In genomic region chr1:191599210-191599609, GRCm38 (mm10) we compare ENCODE assay signal across 11 mouse cellular contexts. TPM values are rescaled to one million over a fixed set of nuclear protein-coding genes. Genes with fewer than 3 reads are reported as not detected.
DNase-seq lines count a peak whose midpoint lies in the region; ATAC-seq lines count a peak whose summit lies in the region.
"Had no signal": no experiment of that assay in that cellular context is flagged by ENCODE, and none has a peak within 500 bp of the region (broad histone marks: within the 10 kb centered on the region; RNA-seq: fewer than 3 reads in every experiment).

No protein-coding gene starts in this region.

- no peaks in the 10 kb centered on the region for H3K4me1 ChIP-seq in heart, embryonic 16.5 days (ENCODE audit: control insufficient read depth, insufficient read depth, low read length)
- no peaks in the 10 kb centered on the region for H3K4me1 ChIP-seq in embryonic facial prominence, embryonic 10.5 days
- H3K4me1 ChIP-seq in limb, embryonic 10.5 days, result no peaks in the 10 kb centered on the region

- 0 out of 2 replicates have a peak overlapping the region, but pooled peaks have one; percentile 3 for H3K27ac ChIP-seq in heart, embryonic 16.5 days (ENCODE audit: low read length)
- no peak overlapping the region for H3K27ac ChIP-seq in embryonic facial prominence, embryonic 10.5 days (replicated peaks)
- H3K27ac ChIP-seq in limb, embryonic 10.5 days, result no peak overlapping the region

- no peak for ATAC-seq in heart, embryonic 16.5 days (replicated peaks; ENCODE audit: extremely low read depth, insufficient read depth, low FRiP score)
- ATAC-seq in granulocyte monocyte progenitor cell, adult 5-6 weeks (replicated peaks; ENCODE audit: poor library complexity, severe bottlenecking), result peak; percentile 68
- ATAC-seq: Patski had no signal

- no peaks in the 10 kb centered on the region for H3K27me3 ChIP-seq in heart, embryonic 16.5 days (ENCODE audit: control insufficient read depth, insufficient read depth, low read length)
- no peaks in the 10 kb centered on the region for H3K27me3 ChIP-seq in embryonic facial prominence, embryonic 10.5 days (replicated peaks; ENCODE audit: low read depth, poor library complexity, severe bottlenecking)
- H3K27me3 ChIP-seq in limb, embryonic 10.5 days (ENCODE audit: low read depth, poor library complexity, severe bottlenecking), result no peaks in the 10 kb centered on the region
- H3K27me3 ChIP-seq: Patski had no signal

- H3K9ac ChIP-seq in heart, embryonic 16.5 days (ENCODE audit: low read length), result no peak overlapping the region

- no peak overlapping the region for H3K4me2 ChIP-seq in heart, embryonic 16.5 days (ENCODE audit: low read depth, low read length)

- H3K9me3 ChIP-seq in heart, embryonic 16.5 days (replicated peaks; ENCODE audit: control insufficient read depth, low read length), result no peaks in the 10 kb centered on the region
- H3K9me3 ChIP-seq in embryonic facial prominence, embryonic 10.5 days, result no peaks in the 10 kb centered on the region
- no peaks in the 10 kb centered on the region for H3K9me3 ChIP-seq in limb, embryonic 10.5 days (replicated peaks)

- H3K4me3 ChIP-seq in heart, embryonic 16.5 days (ENCODE audit: low read length), result no peak overlapping the region
- H3K4me3 ChIP-seq in embryonic facial prominence, embryonic 10.5 days, result no peak overlapping the region
- no peak overlapping the region for H3K4me3 ChIP-seq in limb, embryonic 10.5 days

- DNase-seq in heart, adult 18-20 months, result no peak
- DNase-seq in B cell, adult 2 months, result peak; percentile 47 to 48
- DNase-seq in natural killer cell, adult 2 months (ENCODE audit: low spot score in 2 of 2), result peak; percentile 59 to 66
- DNase-seq in embryonic facial prominence, embryonic 10.5 days (ENCODE audit: low spot score), result no peak
- DNase-seq in limb, embryonic 10.5 days (ENCODE audit: low spot score), result no peak
- no peak for DNase-seq in gastrocnemius, adult 8-10 months (ENCODE audit: low spot score in 2 of 2)
- DNase-seq: adrenal gland, postnatal 10 days; kidney, postnatal 25 days had no signal

- peaks cover 41% of the 10 kb centered on the region for H3K36me3 ChIP-seq in heart, embryonic 16.5 days (ENCODE audit: control insufficient read depth, insufficient read depth)
- H3K36me3 ChIP-seq in embryonic facial prominence, embryonic 10.5 days (replicated peaks), result peaks cover 93% of the 10 kb centered on the region
- peaks cover 91% of the 10 kb centered on the region for H3K36me3 ChIP-seq in limb, embryonic 10.5 days

- WGBS in heart, embryonic 16.5 days, result 73% methylated on average over 5 of the region's 5 CpGs
- 85% methylated on average over 5 of the region's 5 CpGs for WGBS in embryonic facial prominence, embryonic 10.5 days
- WGBS in limb, embryonic 10.5 days, result 89% methylated on average over 5 of the region's 5 CpGs

RNA-seq across cellular contexts. Expression of gene Ints7, which starts 23.8 kb away (rescaled TPM):
- polyA plus RNA-seq in heart, embryonic 16.5 days (2015; fragmentation: Nextera tagmentation; extraction: Ambion mirVana), result 34.1 and 35.4 TPM in 2 replicates
- total RNA-seq in heart, adult 18-20 months (2021), result 10 to 100 TPM in 1 of 2 experiments, 1 to 10 TPM in 1; 8.4 to 11.0 TPM
- 64.6 and 78.4 TPM in 2 replicates for total RNA-seq in granulocyte monocyte progenitor cell, adult 5-6 weeks (2014; fragmentation: Nextera tagmentation)
- 55.9 and 62.3 TPM in 2 replicates for total RNA-seq in granulocyte monocyte progenitor cell, adult 5-6 weeks (2017)
- polyA plus RNA-seq in embryonic facial prominence, embryonic 10.5 days (2016; fragmentation: Nextera tagmentation; extraction: Ambion mirVana), result 80.2 and 82.2 TPM in 2 replicates
- 78.5 and 85.3 TPM in 2 replicates for polyA plus RNA-seq in limb, embryonic 10.5 days (2016; fragmentation: Nextera tagmentation; extraction: Ambion mirVana)
- 1 to 10 TPM; 4.6 to 5.9 (median 4.8) TPM for total RNA-seq in gastrocnemius, adult 8-10 months (2022)

RNA-seq across cellular contexts. Expression of gene Dtl, which starts 23.9 kb away (rescaled TPM):
- polyA plus RNA-seq in heart, embryonic 16.5 days (2015; fragmentation: Nextera tagmentation; extraction: Ambion mirVana), result 23.9 and 26.9 TPM in 2 replicates
- under 1 TPM; 0.12 to 0.15 TPM for total RNA-seq in heart, adult 18-20 months (2021)
- total RNA-seq in granulocyte monocyte progenitor cell, adult 5-6 weeks (2014; fragmentation: Nextera tagmentation), result 90.6 and 123 TPM in 2 replicates
- total RNA-seq in granulocyte monocyte progenitor cell, adult 5-6 weeks (2017), result 76.1 and 84.1 TPM in 2 replicates
- 87.4 and 88.6 TPM in 2 replicates for polyA plus RNA-seq in embryonic facial prominence, embryonic 10.5 days (2016; fragmentation: Nextera tagmentation; extraction: Ambion mirVana)
- 83.0 and 92.7 TPM in 2 replicates for polyA plus RNA-seq in limb, embryonic 10.5 days (2016; fragmentation: Nextera tagmentation; extraction: Ambion mirVana)
- not detected for total RNA-seq in gastrocnemius, adult 8-10 months (2022)

Comparison
In these comparisons a context has a peak if more than half of its experiments do, and no peak if none do; other contexts are left out.
1. DNase-seq: peak in B cell, adult 2 months (2 of 2) and natural killer cell, adult 2 months (2 of 2); none in heart, adult 18-20 months (0 of 2), embryonic facial prominence, embryonic 10.5 days (single experiment), limb, embryonic 10.5 days (single experiment) and gastrocnemius, adult 8-10 months (0 of 2).
2. RNA of gene Ints7, which starts 23.8 kb away (total RNA-seq): 55.9 to 78.4 TPM in granulocyte monocyte progenitor cell, adult 5-6 weeks; 8.4 to 11.0 TPM in heart, adult 18-20 months and 4.6 to 5.9 TPM in gastrocnemius, adult 8-10 months; every median in the first group is over 4 times any median in the second.
3. RNA of gene Dtl, which starts 23.9 kb away (total RNA-seq): 76.1 to 123 TPM in granulocyte monocyte progenitor cell, adult 5-6 weeks; 0.12 to 0.15 TPM in heart, adult 18-20 months and not detected in gastrocnemius, adult 8-10 months; every median in the first group is over 10 times any median in the second.